Mouse (Mus musculus) hindbrain, embryonic 13.5 days (tissue): ENCODE results near the gene Slc7a11. TPM values are rescaled to one million over a fixed set of nuclear protein-coding genes. Genes with fewer than 3 reads are reported as not detected.

Experiments
- ATAC-seq: fragments of 200-750 bp; cut with Nextera tagmentation; 2 replicates; pipeline ENCODE4 v1.8.0; 2017; ENCODE audit warnings: moderate TSS enrichment; ENCODE audit not compliant: low FRiP score
- H3K27ac ChIP-seq: fragments of 300-500 bp; sonication (generic); 2 replicates; pipeline ENCODE4 v1.5.1; 2015; ENCODE audit warnings: inconsistent platforms, mild to moderate bottlenecking, moderate library complexity
- H3K27me3 ChIP-seq: fragments of 300-500 bp; sonication (generic); 2 replicates; pipeline ENCODE4 v1.6.1; 2015; ENCODE audit warnings: mild to moderate bottlenecking, inconsistent platforms
- H3K36me3 ChIP-seq: fragments of 300-500 bp; sonication (generic); 2 replicates; pipeline ENCODE4 v1.6.1; 2015; ENCODE audit warnings: mild to moderate bottlenecking, inconsistent platforms
- H3K4me1 ChIP-seq: fragments of 300-500 bp; sonication (generic); replicated peaks from 2 replicates; pipeline ENCODE4 v1.6.1; 2015; ENCODE audit warnings: inconsistent platforms
- H3K4me2 ChIP-seq: fragments of 300-500 bp; sonication (generic); 2 replicates; pipeline ENCODE4 v1.6.1; 2015; ENCODE audit warnings: inconsistent platforms, mild to moderate bottlenecking, moderate library complexity
- H3K4me3 ChIP-seq: fragments of 300-500 bp; sonication (generic); 2 replicates; pipeline ENCODE4 v1.5.1; 2015; ENCODE audit warnings: mild to moderate bottlenecking, inconsistent platforms
- H3K9ac ChIP-seq: fragments of 300-500 bp; sonication (generic); 2 replicates; pipeline ENCODE4 v1.6.1; 2015; ENCODE audit warnings: mild to moderate bottlenecking, inconsistent platforms
- H3K9me3 ChIP-seq: fragments of 300-500 bp; sonication (generic); 2 replicates; pipeline ENCODE4 v1.6.1; 2016; ENCODE audit warnings: inconsistent platforms
- WGBS: fragments of 180-500 bp; shearing (Covaris S2); methylation state at CpG from one replicate; pipeline ENCODE4 v1.1.7; 2015; 5-methylcytosine and 5-hydroxymethylcytosine counted together
- polyA plus RNA-seq: library from polyadenylated mRNA; unstranded; fragments of >200 nt; fragmentation: Nextera tagmentation; extraction: Ambion mirVana; gene quantifications from 2 replicates; pipeline ENCODE4 v1.2.1, GENCODE M21; 2015

The Slc7a11 gene
- polyA plus RNA-seq, 1 experiment from 2014 or later = 3.9 TPM

- Histone ChIP-seq H3K27me3 (no peaks in the 10 kb centered on the region), H3K9me3 (no peaks in the 10 kb centered on the region), H3K36me3 (no peaks in the 10 kb centered on the region), H3K4me1 (no peaks in the 10 kb centered on the region), H3K4me2 (no peak overlapping the region), H3K27ac (no peak overlapping the region), H3K4me3 (no peak overlapping the region), H3K9ac (no peak overlapping the region)
- 47% methylated on average over 1 of the region's 1 CpGs for WGBS
- no peak for ATAC-seq
These were observed 450.5 kb downstream of the Slc7a11 start for GRCm38 (mm10) chr3:49992891-49993290.

- Histone ChIP-seq H3K9me3 (no peaks in the 10 kb centered on the region), H3K27ac (no peak overlapping the region), H3K27me3 (no peaks in the 10 kb centered on the region), H3K4me1 (no peaks in the 10 kb centered on the region), H3K36me3 (no peaks in the 10 kb centered on the region), H3K9ac (no peak overlapping the region), H3K4me3 (no peak overlapping the region), H3K4me2 (no peak overlapping the region)
- ATAC-seq = no peak
- 68% methylated on average over 2 of the region's 2 CpGs for WGBS
These were observed 456.2 kb downstream of the Slc7a11 start for GRCm38 (mm10) chr3:49987236-49987635.

- ATAC-seq = no peak
- no peaks in the 10 kb centered on the region for H3K36me3 ChIP-seq
- no peak overlapping the region for H3K4me3 ChIP-seq
- H3K9me3 ChIP-seq = no peaks in the 10 kb centered on the region
- WGBS = 71% methylated on average over 3 of the region's 3 CpGs
- H3K4me1 ChIP-seq = no peaks in the 10 kb centered on the region
- no peak overlapping the region for H3K9ac ChIP-seq
- H3K4me2 ChIP-seq = no peak overlapping the region
- H3K27me3 ChIP-seq = no peaks in the 10 kb centered on the region
- H3K27ac ChIP-seq = no peak overlapping the region
These were observed 458.6 kb downstream of the Slc7a11 start for GRCm38 (mm10) chr3:49984795-49985194.

GRCm38 (mm10) chr3:49983429-49984268 is 459.8 kb downstream of the Slc7a11 start:
- Histone ChIP-seq H3K36me3 (no peaks in the 10 kb centered on the region), H3K4me3 (no peak overlapping the region), H3K9me3 (no peaks in the 10 kb centered on the region), H3K9ac (no peak overlapping the region), H3K4me2 (no peak overlapping the region), H3K4me1 (no peaks in the 10 kb centered on the region), H3K27me3 (no peaks in the 10 kb centered on the region), H3K27ac (no peak overlapping the region)
- no peak for ATAC-seq
- 93% methylated on average over 4 of the region's 4 CpGs for WGBS

- no peaks in the 10 kb centered on the region for H3K27me3 ChIP-seq
- ATAC-seq = no peak
- 96% methylated on average over 3 of the region's 3 CpGs for WGBS
- H3K27ac ChIP-seq = no peak overlapping the region
- H3K4me3 ChIP-seq = no peak overlapping the region
- no peaks in the 10 kb centered on the region for H3K9me3 ChIP-seq
- no peak overlapping the region for H3K9ac ChIP-seq
- H3K4me1 ChIP-seq = no peaks in the 10 kb centered on the region
- H3K36me3 ChIP-seq = no peaks in the 10 kb centered on the region
- H3K4me2 ChIP-seq = no peak overlapping the region
These were observed 469.4 kb downstream of the Slc7a11 start for GRCm38 (mm10) chr3:49973994-49974393.

- Histone ChIP-seq H3K4me2 (no peak overlapping the region), H3K27ac (no peak overlapping the region), H3K36me3 (no peaks in the 10 kb centered on the region), H3K4me3 (no peak overlapping the region), H3K9ac (no peak overlapping the region), H3K4me1 (no peaks in the 10 kb centered on the region), H3K27me3 (no peaks in the 10 kb centered on the region), H3K9me3 (no peaks in the 10 kb centered on the region)
- ATAC-seq = no peak
- WGBS = 96% methylated on average over 2 of the region's 2 CpGs
These were observed 477.8 kb downstream of the Slc7a11 start for GRCm38 (mm10) chr3:49965569-49965968.

GRCm38 (mm10) chr3:49960581-49960980 is 482.8 kb downstream of the Slc7a11 start:
- no peak for ATAC-seq
- 92% methylated on average over 2 of the region's 2 CpGs for WGBS

GRCm38 (mm10) chr3:49946845-49947244 is 496.6 kb downstream of the Slc7a11 start:
- Histone ChIP-seq H3K9me3 (no peaks in the 10 kb centered on the region), H3K4me2 (no peak overlapping the region), H3K9ac (no peak overlapping the region), H3K4me1 (no peaks in the 10 kb centered on the region), H3K4me3 (no peak overlapping the region), H3K36me3 (no peaks in the 10 kb centered on the region), H3K27me3 (no peaks in the 10 kb centered on the region), H3K27ac (no peak overlapping the region)
- ATAC-seq = no peak
- 44% methylated on average over 2 of the region's 2 CpGs for WGBS

More at GRCm38 (mm10) chr3:49960581-49960980, 482.8 kb downstream of the Slc7a11 start:
- Histone ChIP-seq H3K27ac (no peak overlapping the region), H3K36me3 (no peaks in the 10 kb centered on the region), H3K4me2 (no peak overlapping the region), H3K9ac (no peak overlapping the region), H3K27me3 (no peaks in the 10 kb centered on the region), H3K4me1 (no peaks in the 10 kb centered on the region), H3K4me3 (no peak overlapping the region), H3K9me3 (no peaks in the 10 kb centered on the region)

GRCm38 (mm10) chr3:49944783-49945182 is 498.6 kb downstream of the Slc7a11 start:
- Histone ChIP-seq H3K4me3 (no peak overlapping the region), H3K4me1 (no peaks in the 10 kb centered on the region), H3K9ac (no peak overlapping the region), H3K27me3 (no peaks in the 10 kb centered on the region), H3K4me2 (no peak overlapping the region), H3K9me3 (no peaks in the 10 kb centered on the region), H3K36me3 (no peaks in the 10 kb centered on the region), H3K27ac (no peak overlapping the region)
- ATAC-seq = no peak
- 89% methylated on average over 5 of the region's 5 CpGs for WGBS

GRCm38 (mm10) chr3:49937611-49938010 is 505.8 kb downstream of the Slc7a11 start:
- no peak for ATAC-seq
- no peaks in the 10 kb centered on the region for H3K27me3 ChIP-seq
- H3K4me1 ChIP-seq = no peaks in the 10 kb centered on the region
- no peak overlapping the region for H3K27ac ChIP-seq
- WGBS = 88% methylated on average over 2 of the region's 2 CpGs
- H3K9ac ChIP-seq = no peak overlapping the region
- no peak overlapping the region for H3K4me2 ChIP-seq
- H3K36me3 ChIP-seq = no peaks in the 10 kb centered on the region
- no peak overlapping the region for H3K4me3 ChIP-seq
- H3K9me3 ChIP-seq = no peaks in the 10 kb centered on the region

GRCm38 (mm10) chr3:49929496-49929895 is 513.9 kb downstream of the Slc7a11 start:
- H3K9ac ChIP-seq = no peak overlapping the region
- H3K27me3 ChIP-seq = no peaks in the 10 kb centered on the region
- no peaks in the 10 kb centered on the region for H3K9me3 ChIP-seq

GRCm38 (mm10) chr3:49928509-49929263 is 514.7 kb downstream of the Slc7a11 start:
- no peak overlapping the region for H3K4me3 ChIP-seq
- H3K36me3 ChIP-seq = no peaks in the 10 kb centered on the region
- 47% methylated on average over 4 of the region's 4 CpGs for WGBS
- no peak overlapping the region for H3K27ac ChIP-seq
- H3K9ac ChIP-seq = no peak overlapping the region
- H3K4me1 ChIP-seq = no peaks in the 10 kb centered on the region
- no peaks in the 10 kb centered on the region for H3K9me3 ChIP-seq
- no peak overlapping the region for H3K4me2 ChIP-seq
- no peak for ATAC-seq
- H3K27me3 ChIP-seq = no peaks in the 10 kb centered on the region

More at GRCm38 (mm10) chr3:49929496-49929895, 513.9 kb downstream of the Slc7a11 start:
- no peak overlapping the region for H3K27ac ChIP-seq
- ATAC-seq = no peak
- H3K4me1 ChIP-seq = no peaks in the 10 kb centered on the region
- no peak overlapping the region for H3K4me3 ChIP-seq
- H3K4me2 ChIP-seq = no peak overlapping the region
- no peaks in the 10 kb centered on the region for H3K36me3 ChIP-seq
